Mouse (Mus musculus) spleen, adult 2 months (tissue): ENCODE measurements around the gene Mtmr12.

ENCODE experiments used
- CTCF ChIP-seq: fragments of 200-500 bp; IDR thresholded peaks from 2 replicates; pipeline ENCODE4 v1.5.1; 2011; ENCODE audit warnings: mild to moderate bottlenecking, inconsistent platforms; ENCODE audit not compliant: insufficient read depth, insufficient read length, insufficient replicate concordance; ENCODE audit errors: extremely low read depth
- POLR2A ChIP-seq: fragments of 200-500 bp; IDR thresholded peaks from 2 replicates; pipeline ENCODE4 v1.6.1; 2011; ENCODE audit warnings: low read depth, low read length, inconsistent platforms

- TF ChIP-seq POLR2A, result no peak
- TF ChIP-seq CTCF, result no peak
These were observed 25.6 kb downstream of the Mtmr12 start for GRCm38 (mm10) chr15:12230243-12230935.
